Mouse (Mus musculus): ENCODE data around the gene Mre11a.

GRCm38 (mm10) chr9:14870802-14871201 is 86.3 kb downstream of the Mre11a start:
- TF ChIP-seq CTCF (IDR thresholded peaks at IDR 0.05; ENCODE audit: insufficient read depth, low read length) = no peak
- TF ChIP-seq POLR2A (IDR thresholded peaks at IDR 0.05; ENCODE audit: borderline replicate concordance, extremely low read depth, low read depth, low read length) = no peak
